Comparison of ENCODE assay signal across 24 mouse cellular contexts in genomic region chr17:42982568-42982967, GRCm38 (mm10). TPM values are rescaled to one million over a fixed set of nuclear protein-coding genes. Genes with fewer than 3 reads are reported as not detected.
DNase-seq lines count a peak whose midpoint lies in the region; ATAC-seq and TF ChIP-seq lines count a peak whose summit lies in the region.
"Had no signal": no experiment of that assay in that cellular context is flagged by ENCODE, and none has a peak within 500 bp of the region (broad histone marks: within the 10 kb centered on the region; RNA-seq: fewer than 3 reads in every experiment).

No protein-coding gene starts in this region.

- 0 out of 2 replicates have a peak overlapping the region, but pooled peaks have one; percentile 6 for H3K27ac ChIP-seq in heart, embryonic 13.5 days (replicated peaks)
- H3K27ac ChIP-seq in lung, postnatal 0 days (ENCODE audit: low read length) = peak overlapping the region; percentile 68; the same call in 1 of the 2 replicates
- H3K27ac ChIP-seq: embryonic facial prominence, embryonic 10.5 days; embryonic facial prominence, embryonic 12.5 days; forebrain, embryonic 13.5 days; forebrain, embryonic 15.5 days had no signal

- no peak for TF ChIP-seq CTCF in lung, postnatal 0 days (IDR thresholded peaks at IDR 0.05)

- DNase-seq in heart, postnatal 14 days = no peak
- no peak for DNase-seq in lung, postnatal 0 days (ENCODE audit: low spot score)
- DNase-seq in lung, postnatal 4 days = no peak
- peak; percentile 41 for DNase-seq in ES-CJ7 (ENCODE audit: low read depth, low spot score)
- DNase-seq in kidney, postnatal 14 days = no peak
- DNase-seq: adrenal gland, adult 8-10 months; adrenal gland, postnatal 14 days; adrenal gland, postnatal 36 days; B cell, adult 2 months; cerebellum, adult 11-12 months; cerebellum, adult 2 months; cerebellum, adult 9-10 months; cerebellum, postnatal 10 days; cerebellum, postnatal 25 days; forebrain, postnatal 0 days had no signal

- WGBS in heart, embryonic 13.5 days = 55% methylated on average over 4 of the region's 4 CpGs
- 66% methylated on average over 4 of the region's 4 CpGs for WGBS in lung, postnatal 0 days

- no peak for TF ChIP-seq EP300 in lung, postnatal 0 days (IDR thresholded peaks at IDR 0.05)

- no peak for ATAC-seq in heart, embryonic 13.5 days (ENCODE audit: extremely low read depth, insufficient number of reproducible peaks, low FRiP score, low TSS enrichment)
- no peak for ATAC-seq in lung, postnatal 0 days
- ATAC-seq: activated CD4-positive, CD25-positive, alpha-beta regulatory T cell, adult 4 months; CD4-positive, CD25-positive, alpha-beta regulatory T cell, adult 4 months; forebrain, embryonic 13.5 days; forebrain, embryonic 15.5 days; forebrain, postnatal 0 days had no signal

- H3K4me3 ChIP-seq in heart, embryonic 13.5 days = no peak overlapping the region
- no peak overlapping the region for H3K4me3 ChIP-seq in lung, postnatal 0 days (ENCODE audit: low read depth, low read length)
- H3K4me3 ChIP-seq: embryonic facial prominence, embryonic 10.5 days; embryonic facial prominence, embryonic 12.5 days; forebrain, embryonic 13.5 days; forebrain, embryonic 15.5 days had no signal

- no peaks in the 10 kb centered on the region for H3K36me3 ChIP-seq in heart, embryonic 13.5 days
- no peaks in the 10 kb centered on the region for H3K36me3 ChIP-seq in lung, postnatal 0 days (ENCODE audit: insufficient read depth, low read length)
- H3K36me3 ChIP-seq: embryonic facial prominence, embryonic 10.5 days; embryonic facial prominence, embryonic 12.5 days; forebrain, embryonic 15.5 days had no signal

- no peaks in the 10 kb centered on the region for H3K9me3 ChIP-seq in heart, embryonic 13.5 days
- H3K9me3 ChIP-seq in lung, postnatal 0 days (ENCODE audit: low read length) = no peaks in the 10 kb centered on the region
- H3K9me3 ChIP-seq: embryonic facial prominence, embryonic 10.5 days; embryonic facial prominence, embryonic 12.5 days; forebrain, embryonic 13.5 days; forebrain, embryonic 15.5 days had no signal

- intact Hi-C loops in heart, postnatal 14 days (cut with DNase I) = no loop called here

- no peak overlapping the region for H3K4me2 ChIP-seq in heart, embryonic 13.5 days
- H3K4me2 ChIP-seq in lung, postnatal 0 days (replicated peaks; ENCODE audit: low read depth, low read length) = no peak overlapping the region
- H3K4me2 ChIP-seq: embryonic facial prominence, embryonic 12.5 days; forebrain, embryonic 13.5 days; forebrain, embryonic 15.5 days had no signal

- no peaks in the 10 kb centered on the region for H3K27me3 ChIP-seq in heart, embryonic 13.5 days (replicated peaks)
- H3K27me3 ChIP-seq in lung, postnatal 0 days (replicated peaks; ENCODE audit: insufficient read depth, low read length) = no peaks in the 10 kb centered on the region
- H3K27me3 ChIP-seq: CH12.LX; embryonic facial prominence, embryonic 12.5 days; forebrain, embryonic 13.5 days; forebrain, embryonic 15.5 days had no signal

- no peak overlapping the region for H3K9ac ChIP-seq in heart, embryonic 13.5 days
- no peak overlapping the region for H3K9ac ChIP-seq in lung, postnatal 0 days (replicated peaks; ENCODE audit: low read depth)
- H3K9ac ChIP-seq: embryonic facial prominence, embryonic 12.5 days; forebrain, embryonic 13.5 days; forebrain, embryonic 15.5 days; forebrain, postnatal 0 days had no signal

- peaks cover 7% of the 10 kb centered on the region; the same call in 1 of the 2 replicates for H3K4me1 ChIP-seq in heart, embryonic 13.5 days
- H3K4me1 ChIP-seq in lung, postnatal 0 days (ENCODE audit: insufficient read depth, low read depth, low read length) = no peaks in the 10 kb centered on the region
- H3K4me1 ChIP-seq: embryonic facial prominence, embryonic 10.5 days; embryonic facial prominence, embryonic 12.5 days; forebrain, embryonic 13.5 days; forebrain, embryonic 15.5 days had no signal

RNA-seq across cellular contexts. Expression of gene Tnfrsf21, which starts 33.8 kb away (rescaled TPM):
- polyA plus RNA-seq in heart, embryonic 13.5 days (2015; fragmentation: Nextera tagmentation; extraction: Ambion mirVana) = 9.6 and 10.4 TPM in 2 replicates
- 10 to 100 TPM; 17.6 to 18.6 TPM for total RNA-seq in heart, postnatal 14 days (2021)
- polyA plus RNA-seq in lung, postnatal 0 days (2015; fragmentation: Nextera tagmentation; extraction: Ambion mirVana) = 27.6 and 40.2 TPM in 2 replicates
- total RNA-seq: CH12.LX, MEL had no signal
- polyA plus RNA-seq: activated CD4-positive, CD25-positive, alpha-beta regulatory T cell, adult 4 months had no signal
